Mouse (Mus musculus) lung, embryonic 16.5 days (tissue): ENCODE measurements around the gene Rpl13a. TPM values are rescaled to one million over a fixed set of nuclear protein-coding genes. Genes with fewer than 3 reads are reported as not detected.
"Not testable (repeated sequence)": the region's sequence is repeated elsewhere in the genome, so short reads cannot be mapped to it uniquely, and the experiment has no call there.

Experiments
- ATAC-seq: fragments of 200-750 bp; cut with Nextera tagmentation; 2 replicates; pipeline ENCODE4 v1.8.0; 2017; ENCODE audit warnings: low read depth, mild to moderate bottlenecking, moderate library complexity
- H3K27ac ChIP-seq: fragments of 300-500 bp; sonication (generic); 2 replicates; pipeline ENCODE4 v1.5.1; 2014; ENCODE audit warnings: mild to moderate bottlenecking, control low read depth, low read length
- H3K27me3 ChIP-seq: fragments of 300-500 bp; sonication (generic); 2 replicates; pipeline ENCODE4 v1.6.1; 2014; ENCODE audit warnings: low read depth, low read length, mixed read lengths; ENCODE audit not compliant: control insufficient read depth, insufficient read depth
- H3K36me3 ChIP-seq: fragments of 300-500 bp; sonication (generic); 2 replicates; pipeline ENCODE4 v1.6.1; 2014; ENCODE audit warnings: low read length; ENCODE audit not compliant: control insufficient read depth, insufficient read depth
- H3K4me1 ChIP-seq: fragments of 300-500 bp; sonication (generic); replicated peaks from 2 replicates; pipeline ENCODE4 v1.6.1; 2014; ENCODE audit warnings: low read length, mixed read lengths; ENCODE audit not compliant: control insufficient read depth, insufficient read depth
- H3K4me2 ChIP-seq: fragments of 300-500 bp; sonication (generic); 2 replicates; pipeline ENCODE4 v1.6.1; 2014; ENCODE audit warnings: low read depth, low read length, control low read depth
- H3K4me3 ChIP-seq: fragments of 300-500 bp; sonication (generic); 2 replicates; pipeline ENCODE4 v1.5.1; 2014; ENCODE audit warnings: mild to moderate bottlenecking, low read length, control low read depth
- H3K9ac ChIP-seq: fragments of 300-500 bp; sonication (generic); 2 replicates; pipeline ENCODE4 v1.6.1; 2014; ENCODE audit warnings: low read length, control low read depth
- H3K9me3 ChIP-seq: fragments of 300-500 bp; sonication (generic); 2 replicates; pipeline ENCODE4 v1.6.1; 2016; ENCODE audit warnings: low read length; ENCODE audit not compliant: control insufficient read depth
- WGBS: fragments of 180-500 bp; shearing (Covaris S2); extraction: QIAGEN DNeasy Blood & Tissue Kit; methylation state at CpG from one replicate; pipeline ENCODE4 v1.1.7; 2014; 5-methylcytosine and 5-hydroxymethylcytosine counted together
- polyA plus RNA-seq: library from polyadenylated mRNA; unstranded; fragments of >200 nt; fragmentation: Nextera tagmentation; extraction: Ambion mirVana; gene quantifications from 2 replicates; pipeline ENCODE4 v1.2.1, GENCODE M21; 2015

Gene Rpl13a
- polyA plus RNA-seq, 1 experiment from 2014 or later = 1,289 TPM

- 73% methylated on average over 8 of the region's 8 CpGs for WGBS
- ATAC-seq = no peak
- no peak overlapping the region for H3K9ac ChIP-seq
- no peaks in the 10 kb centered on the region for H3K9me3 ChIP-seq
- H3K4me3 ChIP-seq = no peak overlapping the region
- H3K27me3 ChIP-seq = no peaks in the 10 kb centered on the region
- no peaks in the 10 kb centered on the region for H3K36me3 ChIP-seq
- H3K4me1 ChIP-seq = peaks cover 6% of the 10 kb centered on the region
- H3K27ac ChIP-seq = no peak overlapping the region
- H3K4me2 ChIP-seq = no peak overlapping the region
Observed at GRCm38 (mm10) chr7:45133446-45134159, 5.0 kb upstream of the Rpl13a start.

- WGBS = 68% methylated on average over 11 of the region's 11 CpGs
Observed at GRCm38 (mm10) chr7:45131850-45132249, 3.3 kb upstream of the Rpl13a start.

DNA sequence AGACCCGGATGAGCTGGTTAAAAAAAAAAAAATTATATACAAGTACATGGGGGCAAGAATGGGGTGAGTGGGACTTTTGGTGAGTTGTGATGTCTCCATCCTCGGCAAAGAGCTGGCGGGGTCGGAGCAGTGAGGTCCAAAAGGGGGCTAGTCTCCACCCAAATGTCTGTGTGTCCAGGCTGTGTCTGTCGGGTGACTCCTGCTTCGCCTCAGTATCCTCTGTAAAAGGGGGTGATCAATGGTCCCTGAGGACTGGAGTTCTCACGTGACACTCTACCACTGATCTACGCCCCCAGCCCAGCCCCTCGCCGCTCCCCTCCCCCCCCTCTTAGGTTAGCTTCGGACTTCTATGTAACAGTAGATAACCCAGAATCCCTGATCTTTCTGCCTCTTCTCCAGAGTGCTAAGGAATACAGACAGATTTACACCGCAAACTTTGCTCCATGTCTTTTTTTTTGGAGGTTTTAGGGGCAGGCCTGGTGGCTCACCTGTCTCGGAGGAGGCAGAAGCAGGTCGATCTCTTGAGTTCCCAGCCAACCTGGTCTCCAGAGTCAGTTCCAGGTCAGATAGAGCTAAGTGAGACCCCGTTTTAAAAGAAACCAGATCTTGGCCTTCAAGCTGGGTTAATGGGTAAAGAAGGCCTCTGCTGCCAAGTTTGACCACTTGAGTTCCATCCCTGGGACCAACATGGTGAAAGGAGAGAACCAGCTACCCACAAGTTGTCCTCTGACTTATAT, 1.4 kb upstream of the Rpl13a start:
- 54% methylated on average over 15 of the region's 15 CpGs for WGBS
- Histone ChIP-seq H3K27me3 (no peaks in the 10 kb centered on the region), H3K36me3 (peaks cover 24% of the 10 kb centered on the region), H3K4me3 (peak overlapping the region; percentile 61), H3K9ac (peak overlapping the region; percentile 80), H3K27ac (peak overlapping the region; percentile 90), H3K9me3 (no peaks in the 10 kb centered on the region), H3K4me2 (peak overlapping the region; percentile 73), H3K4me1 (peaks cover 26% of the 10 kb centered on the region)
- no peak for ATAC-seq

More at GRCm38 (mm10) chr7:45131850-45132249, 3.3 kb upstream of the Rpl13a start:
- Histone ChIP-seq H3K27me3 (no peaks in the 10 kb centered on the region), H3K36me3 (peaks cover 5% of the 10 kb centered on the region), H3K27ac (no peak overlapping the region), H3K9me3 (no peaks in the 10 kb centered on the region), H3K9ac (peak overlapping the region; percentile 20; the same call in 1 of the 2 replicates), H3K4me1 (peaks cover 11% of the 10 kb centered on the region), H3K4me2 (no peak overlapping the region), H3K4me3 (no peak overlapping the region)
- ATAC-seq = no peak

DNA sequence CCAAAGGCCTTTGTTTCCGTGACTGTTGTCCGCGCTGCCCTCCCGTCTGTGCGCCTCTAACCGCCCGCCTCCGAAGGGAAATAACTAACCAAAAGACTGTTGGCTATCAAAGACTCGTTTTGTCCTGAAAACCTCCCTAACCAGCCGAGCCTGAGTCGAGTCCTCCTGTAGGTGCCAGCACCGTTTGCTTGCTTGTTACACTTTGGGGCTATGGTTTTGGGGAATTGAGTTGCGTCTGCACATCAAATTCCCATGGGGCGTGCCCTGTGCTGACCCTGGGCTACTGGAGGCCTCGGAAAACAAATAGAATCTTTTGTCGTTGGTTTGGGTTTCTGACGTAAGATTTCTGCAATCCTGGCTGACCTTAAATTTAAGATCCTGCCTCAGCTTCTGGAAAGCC, 757 bp upstream of the Rpl13a start:
- Histone ChIP-seq H3K4me1 (peaks cover 30% of the 10 kb centered on the region), H3K36me3 (peaks cover 26% of the 10 kb centered on the region), H3K4me2 (peak overlapping the region; percentile 73), H3K27me3 (no peaks in the 10 kb centered on the region), H3K27ac (peak overlapping the region; percentile 90), H3K4me3 (peak overlapping the region; percentile 61), H3K9me3 (no peaks in the 10 kb centered on the region), H3K9ac (peak overlapping the region; percentile 80)
- 2% methylated on average over 17 of the region's 17 CpGs for WGBS
- ATAC-seq = no peak

DNA sequence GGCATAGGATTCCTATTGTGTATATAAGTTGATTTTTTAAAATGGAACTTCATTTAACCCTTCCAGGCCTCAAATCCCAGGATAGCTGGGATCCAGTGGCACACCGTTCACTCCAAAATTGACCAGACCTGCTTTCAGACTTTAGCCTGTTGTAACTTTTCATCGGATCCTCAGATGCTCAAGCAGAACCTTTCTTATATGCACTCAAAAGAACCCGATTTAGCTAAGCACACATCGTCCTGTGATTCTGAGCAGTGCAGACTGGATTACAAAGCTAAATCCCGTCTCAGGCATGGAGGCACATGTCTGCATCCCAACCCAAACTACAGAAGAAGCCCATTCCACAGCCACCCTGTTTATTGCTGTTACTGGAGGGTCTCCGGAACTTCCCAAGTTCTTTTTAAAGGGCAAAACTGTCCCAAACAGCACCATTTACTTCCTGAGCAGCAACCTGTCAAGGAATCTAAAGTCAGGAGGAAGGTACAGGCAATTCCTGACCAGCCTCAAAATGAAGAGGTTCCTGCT, 799 bp downstream of the Rpl13a start:
- WGBS = 2% methylated on average over 6 of the region's 6 CpGs
- Histone ChIP-seq H3K27ac (peak overlapping the region; percentile 83), H3K4me3 (peak overlapping the region; percentile 78), H3K4me2 (peak overlapping the region; percentile 96), H3K36me3 (peaks cover 31% of the 10 kb centered on the region), H3K9ac (peak overlapping the region; percentile 97), H3K9me3 (no peaks in the 10 kb centered on the region), H3K4me1 (peaks cover 35% of the 10 kb centered on the region), H3K27me3 (no peaks in the 10 kb centered on the region)
- ATAC-seq = no peak

- peak overlapping the region; percentile 83 for H3K27ac ChIP-seq
- H3K9ac ChIP-seq = peak overlapping the region; percentile 97
- peak overlapping the region; percentile 96 for H3K4me2 ChIP-seq
- no peak for ATAC-seq
- peaks cover 39% of the 10 kb centered on the region for H3K4me1 ChIP-seq
- no peaks in the 10 kb centered on the region for H3K27me3 ChIP-seq
- no peaks in the 10 kb centered on the region for H3K9me3 ChIP-seq
- 16% methylated on average over 21 of the region's 21 CpGs for WGBS
- H3K36me3 ChIP-seq = peaks cover 38% of the 10 kb centered on the region
- H3K4me3 ChIP-seq = peak overlapping the region; percentile 78
Observed at GRCm38 (mm10) chr7:45126844-45127699, 1.5 kb downstream of the Rpl13a start.

DNA sequence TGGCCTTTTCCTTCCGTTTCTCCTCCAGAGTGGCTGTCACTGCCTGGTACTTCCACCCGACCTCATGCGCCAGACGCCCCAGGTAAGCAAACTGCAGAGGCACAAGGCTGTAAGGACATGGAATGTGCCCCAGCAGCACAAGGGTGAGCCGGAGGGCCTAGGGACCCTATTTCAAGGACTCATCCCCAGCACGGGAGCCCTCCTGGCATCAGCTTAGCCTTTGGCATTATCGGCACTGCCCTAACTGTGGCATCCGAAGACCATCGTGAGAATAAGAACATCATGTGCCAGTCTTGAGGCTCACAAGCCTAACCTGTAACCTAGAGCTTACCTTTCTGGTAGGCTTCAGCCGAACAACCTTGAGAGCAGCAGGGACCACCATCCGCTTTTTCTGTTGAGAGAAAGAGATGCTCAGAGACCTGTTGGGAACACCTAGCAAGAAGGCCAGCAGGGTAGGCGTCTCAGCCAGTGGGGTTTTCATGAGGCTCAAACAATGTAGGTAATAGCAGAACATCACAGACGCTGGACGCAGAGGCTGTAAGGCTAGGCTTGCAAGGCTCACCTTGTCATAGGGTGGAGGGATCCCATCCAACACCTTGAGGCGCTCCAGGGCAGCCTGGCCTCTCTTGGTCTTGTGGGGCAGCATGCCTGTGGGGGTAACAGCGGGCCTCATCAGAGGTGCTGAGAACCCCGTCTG, 2.3 kb downstream of the Rpl13a start:
- Histone ChIP-seq H3K36me3 (peaks cover 45% of the 10 kb centered on the region), H3K27ac (peak overlapping the region; percentile 83), H3K4me3 (peak overlapping the region; percentile 78), H3K4me2 (peak overlapping the region; percentile 96), H3K9ac (peak overlapping the region; percentile 97), H3K4me1 (peaks cover 46% of the 10 kb centered on the region), H3K9me3 (no peaks in the 10 kb centered on the region), H3K27me3 (no peaks in the 10 kb centered on the region)
- 65% methylated on average over 17 of the region's 17 CpGs for WGBS
- ATAC-seq = no peak

DNA sequence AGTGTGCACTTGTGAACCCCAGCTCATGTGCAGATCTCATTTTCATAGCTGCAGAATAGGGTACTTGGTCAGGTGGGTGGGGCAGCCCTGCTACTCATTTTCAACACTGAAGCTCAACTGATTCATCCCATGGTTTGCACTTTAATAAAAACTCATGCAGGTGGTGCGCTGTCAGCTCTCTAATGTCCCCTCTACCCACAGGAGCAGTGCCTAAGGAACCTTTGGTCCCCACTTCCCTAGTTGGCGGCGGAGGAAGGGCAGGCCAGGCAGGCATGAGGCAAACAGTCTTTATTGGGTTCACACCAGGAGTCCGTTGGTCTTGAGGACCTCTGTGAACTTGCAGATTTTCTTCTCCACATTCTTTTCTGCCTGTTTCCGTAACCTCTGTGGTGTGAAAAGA, 2.9 kb downstream of the Rpl13a start:
- Histone ChIP-seq H3K4me1 (peaks cover 51% of the 10 kb centered on the region), H3K36me3 (peaks cover 52% of the 10 kb centered on the region)
- not testable (repeated sequence) for ATAC-seq, H3K9me3 ChIP-seq, H3K27me3 ChIP-seq, H3K4me2 ChIP-seq, H3K4me3 ChIP-seq, H3K9ac ChIP-seq, H3K27ac ChIP-seq
- WGBS = 66% methylated on average over 5 of the region's 5 CpGs
